Mouse (Mus musculus): Measurements from ENCODE around the gene Cers3.

The Cers3 gene

DNA sequence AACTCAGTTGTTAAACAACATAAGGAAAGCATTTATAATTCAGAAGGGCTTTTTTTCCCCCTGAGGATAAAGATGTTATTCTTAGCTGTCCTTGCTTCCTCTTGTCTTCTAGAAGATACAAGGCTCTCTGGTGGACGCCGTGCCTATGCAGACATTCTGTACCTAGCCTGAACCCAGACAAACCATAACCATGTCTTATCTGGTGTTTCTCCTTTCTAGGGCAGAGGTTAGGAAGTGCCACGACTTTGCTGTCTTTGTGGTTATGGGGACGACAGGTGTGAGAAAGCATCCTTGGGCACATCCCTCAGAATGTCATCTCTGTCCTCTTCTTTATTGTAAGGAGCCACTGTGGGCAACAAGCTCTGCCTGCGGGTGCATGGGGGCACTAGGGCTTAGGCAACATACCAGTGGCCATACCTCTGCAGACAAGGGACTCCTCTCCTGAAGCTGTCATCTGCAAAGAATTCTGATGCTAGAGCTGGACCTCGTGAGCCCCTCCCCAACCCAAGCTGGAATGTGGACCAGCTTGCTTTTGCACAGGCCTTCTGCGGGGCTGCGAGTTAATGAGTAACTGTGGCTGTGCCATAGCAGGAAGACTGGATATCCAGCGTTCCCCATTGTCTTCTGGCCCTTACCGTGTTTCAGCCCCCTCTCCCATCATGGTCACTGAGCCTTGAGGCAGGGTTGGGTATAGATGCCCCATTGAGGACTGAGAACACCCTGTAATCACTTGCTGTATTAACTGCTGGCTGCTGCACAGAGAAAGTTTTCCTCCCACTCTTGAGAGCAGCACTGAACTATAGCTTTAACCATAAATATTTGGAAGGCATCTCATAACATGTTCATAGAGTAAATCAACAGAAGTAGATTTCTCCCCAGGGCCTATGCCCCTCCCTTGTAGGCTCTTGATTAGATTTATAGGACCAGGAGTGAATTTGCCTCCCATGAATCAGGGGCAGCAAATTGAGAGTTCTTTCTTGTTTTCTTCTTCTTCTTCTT lies 36.9 kb downstream of the Cers3 start:
- in situ Hi-C loops (cut with MboI): no loop called here

GRCm38 (mm10) chr7:66786476-66786875 lies 43.2 kb downstream of the Cers3 start:
- in situ Hi-C loops (cut with MboI): no loop called here

GRCm38 (mm10) chr7:66787816-66788215 lies 44.5 kb downstream of the Cers3 start:
- in situ Hi-C loops (cut with MboI): no loop called here

DNA sequence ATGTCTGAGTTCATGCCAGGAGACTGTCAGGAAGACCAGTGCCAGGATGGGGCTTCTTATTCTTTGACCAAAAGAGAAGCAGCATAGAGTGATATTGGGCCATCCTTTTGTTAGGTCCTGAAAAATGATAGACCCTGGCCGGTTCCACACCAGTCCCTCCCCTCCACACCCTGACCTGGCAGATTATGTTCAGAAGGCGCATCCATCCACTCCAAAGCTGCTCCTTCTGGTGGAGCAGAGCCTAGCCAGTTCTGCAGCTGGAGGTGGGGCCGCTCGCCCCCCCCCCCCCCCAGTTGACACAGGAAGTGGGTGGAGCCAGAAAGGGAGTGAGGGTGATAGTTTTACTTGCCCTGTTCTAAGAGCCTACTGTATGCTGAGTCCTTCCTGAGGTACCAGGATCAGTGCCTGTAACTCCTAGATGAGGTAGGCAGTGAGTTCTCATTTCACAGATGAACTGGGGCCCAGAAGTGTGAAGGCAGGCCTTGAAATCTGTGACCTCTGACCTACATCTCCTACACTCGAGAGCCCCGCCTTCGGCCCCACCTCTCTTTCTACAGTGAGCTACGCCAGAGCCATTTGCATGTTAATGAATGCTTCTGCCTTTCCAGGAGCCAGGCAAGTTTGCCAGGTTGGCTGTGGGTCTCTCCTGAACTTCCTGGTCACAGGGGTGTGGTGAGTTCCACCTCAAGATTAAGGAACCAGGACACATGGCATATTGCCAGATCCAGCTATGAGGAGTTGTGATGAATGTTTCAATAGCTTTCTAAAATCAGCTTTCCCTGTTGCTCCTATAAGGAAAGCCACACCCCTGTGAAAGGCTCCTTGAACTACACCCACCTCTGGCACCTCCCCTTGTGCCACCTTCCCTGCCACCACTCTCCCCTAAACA lies 46.8 kb downstream of the Cers3 start:
- in situ Hi-C loops (cut with MboI): no loop called here

DNA sequence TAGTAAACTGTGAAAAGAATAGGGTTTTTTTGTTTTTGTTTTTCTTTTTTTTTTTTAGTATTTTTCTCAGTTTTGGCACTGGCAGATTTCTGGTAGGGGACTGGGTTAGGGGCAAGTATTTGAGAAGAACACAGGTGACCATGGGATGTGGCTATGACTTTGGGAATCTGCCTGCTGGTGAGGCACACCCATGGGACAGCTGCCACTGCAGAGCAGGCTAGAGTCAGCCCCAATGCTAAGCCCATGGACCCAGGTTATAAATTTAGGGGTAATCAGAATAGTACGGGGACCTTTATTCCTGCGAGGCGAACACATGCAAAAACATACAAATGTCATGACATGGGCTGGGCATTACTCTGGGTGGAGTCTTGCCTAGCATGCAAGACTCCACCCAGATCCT lies 47.7 kb downstream of the Cers3 start:
- in situ Hi-C loops (cut with MboI): no loop called here

GRCm38 (mm10) chr7:66796909-66797308 lies 53.6 kb downstream of the Cers3 start:
- in situ Hi-C loops (cut with MboI): no loop called here

DNA sequence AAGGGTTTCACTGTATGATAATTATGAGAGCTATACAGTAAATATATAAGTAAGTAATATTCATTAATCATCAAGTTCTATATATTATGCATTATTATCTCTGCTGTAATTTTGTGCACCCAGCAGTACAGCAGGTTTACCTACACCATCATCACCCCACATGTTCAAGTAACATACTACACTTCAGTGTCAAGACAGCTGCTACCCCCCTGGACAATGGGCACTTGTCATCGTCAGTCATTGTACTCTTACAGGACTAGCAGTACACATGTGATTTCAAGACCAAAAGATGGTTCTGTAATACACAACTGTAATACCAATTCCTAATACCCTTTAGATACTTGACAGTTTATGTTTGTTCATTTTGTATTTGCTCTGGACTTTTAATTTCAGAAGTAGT lies 54.0 kb downstream of the Cers3 start:
- in situ Hi-C loops (cut with MboI): no loop called here

DNA sequence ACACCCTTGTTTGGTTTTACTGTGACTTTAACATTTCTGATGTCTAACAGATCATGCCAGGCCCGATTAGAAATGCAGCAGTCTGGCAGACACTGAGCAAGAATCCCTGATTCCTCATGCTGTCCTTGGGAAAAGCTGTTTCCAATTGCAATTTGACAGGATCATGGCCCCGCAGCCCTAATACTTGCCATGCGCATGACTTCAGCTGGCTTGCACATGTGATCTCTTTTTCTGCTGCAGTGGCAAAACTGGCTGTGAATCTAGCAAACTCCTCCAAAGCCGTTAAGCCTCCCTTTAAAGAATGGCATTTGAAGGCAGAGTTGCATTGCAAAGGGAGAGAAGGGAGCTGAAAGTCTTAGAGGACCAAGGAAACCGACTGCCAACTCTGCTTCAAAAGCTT lies 55.5 kb downstream of the Cers3 start:
- in situ Hi-C loops (cut with MboI): no loop called here

DNA sequence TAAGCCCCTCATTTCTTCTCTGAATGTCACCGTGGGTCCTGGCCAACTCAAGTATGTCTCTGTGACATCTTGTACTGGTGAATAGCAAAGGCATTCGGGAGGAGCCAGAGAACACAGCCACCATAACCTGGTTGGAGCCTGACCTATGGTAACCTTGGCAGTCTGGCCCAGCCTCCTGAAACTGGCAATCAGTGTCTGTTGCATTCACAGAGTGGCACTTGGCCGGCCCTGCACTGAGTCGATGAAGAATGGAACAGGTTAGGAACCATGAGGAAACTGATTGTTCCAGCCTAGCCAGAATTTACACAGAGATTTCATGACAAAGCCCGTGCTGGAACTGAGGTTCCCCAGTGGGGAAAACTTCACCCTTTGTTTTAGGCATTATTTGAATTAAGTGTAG lies 57.5 kb downstream of the Cers3 start:
- in situ Hi-C loops (cut with MboI): no loop called here

GRCm38 (mm10) chr7:66801785-66802184 lies 58.5 kb downstream of the Cers3 start:
- in situ Hi-C loops (cut with MboI): no loop called here

GRCm38 (mm10) chr7:66803798-66804197 lies 60.5 kb downstream of the Cers3 start:
- in situ Hi-C loops (cut with MboI): no loop called here

DNA sequence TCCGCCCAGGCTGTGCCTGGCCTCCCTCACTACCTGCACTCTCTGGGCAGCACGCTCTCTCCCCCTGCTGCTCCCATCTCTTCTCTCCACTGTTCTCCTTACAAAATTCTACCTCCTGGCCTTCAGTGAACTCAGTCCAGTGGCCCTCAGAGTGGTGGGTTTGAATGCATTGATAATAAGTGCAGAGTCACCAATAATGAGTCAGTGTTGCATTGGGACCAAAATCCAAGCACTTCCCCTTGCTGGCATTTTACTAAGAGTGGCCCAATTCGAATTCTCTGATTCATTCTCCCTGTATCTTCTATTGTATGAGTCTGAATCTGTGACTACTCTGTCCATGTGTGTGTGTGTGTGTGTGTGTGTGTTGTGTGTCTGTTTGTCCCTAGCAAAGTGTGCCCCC lies 63.5 kb downstream of the Cers3 start:
- in situ Hi-C loops (cut with MboI): no loop called here

- in situ Hi-C loops (cut with MboI): no loop called here
These were observed 67.1 kb downstream of the Cers3 start for GRCm38 (mm10) chr7:66810436-66810835.

DNA sequence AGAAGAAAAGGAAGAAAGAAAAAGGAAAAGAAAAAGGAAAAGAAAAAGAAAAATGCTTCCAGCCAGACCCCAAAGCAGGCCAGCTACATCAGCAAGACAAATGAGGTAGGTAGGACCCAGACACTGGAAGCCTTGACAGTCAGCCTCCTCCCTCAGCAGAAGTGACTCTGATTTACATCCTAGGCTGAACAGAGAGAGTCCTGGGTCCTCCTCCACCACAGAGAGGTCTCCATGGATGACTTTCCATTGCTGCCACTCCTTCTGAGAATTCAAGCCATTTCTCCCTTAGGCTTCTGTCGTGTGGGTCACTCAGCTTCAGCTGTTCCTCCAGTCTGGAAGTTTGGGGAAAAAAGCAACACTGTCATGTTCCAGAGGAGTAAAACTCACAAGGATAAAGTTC lies 68.0 kb downstream of the Cers3 start:
- in situ Hi-C loops (cut with MboI): no loop called here

- in situ Hi-C loops (cut with MboI): no loop called here
These were observed 69.0 kb downstream of the Cers3 start for GRCm38 (mm10) chr7:66812289-66812688.

DNA sequence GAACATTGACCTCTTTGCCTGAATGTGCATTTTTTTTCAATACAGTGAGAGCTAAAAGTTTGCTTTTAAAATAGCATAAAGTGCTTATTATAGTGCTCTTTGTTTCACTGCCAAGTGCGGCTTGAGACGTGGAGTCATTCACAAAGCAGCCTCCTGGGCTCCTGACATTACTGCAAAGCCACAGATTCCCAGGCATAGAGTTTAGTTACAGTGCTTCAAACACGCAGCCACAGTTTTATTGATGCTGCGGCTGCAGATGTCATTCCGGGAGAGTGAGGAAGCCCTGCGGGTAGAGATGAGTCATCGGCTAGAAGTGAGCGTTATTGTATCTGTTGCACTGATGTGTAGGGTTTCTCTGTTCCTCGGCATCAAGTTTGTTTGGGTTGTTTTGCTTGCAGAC lies 69.4 kb downstream of the Cers3 start:
- in situ Hi-C loops (cut with MboI): no loop called here

- in situ Hi-C loops (cut with MboI): no loop called here
These were observed 69.9 kb downstream of the Cers3 start for GRCm38 (mm10) chr7:66813172-66813571.

DNA sequence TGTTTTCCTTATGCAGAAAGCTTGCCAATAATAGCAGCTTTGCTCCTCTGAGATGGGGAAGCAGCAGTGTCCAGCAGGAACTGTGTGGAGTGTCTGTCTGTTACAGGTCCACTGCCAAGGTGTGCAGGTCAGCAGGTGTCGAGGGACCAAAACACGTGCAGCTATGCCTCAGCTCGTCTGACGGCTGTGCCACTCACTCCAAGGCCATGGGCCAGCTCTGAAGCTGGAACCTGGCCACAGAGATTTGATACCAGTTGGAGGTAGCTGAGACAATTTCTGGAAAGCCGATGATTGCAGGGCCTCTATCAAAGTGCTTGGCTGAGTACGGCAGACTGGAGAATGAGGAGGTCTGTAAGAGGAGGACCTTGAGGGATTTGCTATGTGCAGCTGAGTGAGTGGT lies 72.2 kb downstream of the Cers3 start:
- in situ Hi-C loops (cut with MboI): no loop called here

DNA sequence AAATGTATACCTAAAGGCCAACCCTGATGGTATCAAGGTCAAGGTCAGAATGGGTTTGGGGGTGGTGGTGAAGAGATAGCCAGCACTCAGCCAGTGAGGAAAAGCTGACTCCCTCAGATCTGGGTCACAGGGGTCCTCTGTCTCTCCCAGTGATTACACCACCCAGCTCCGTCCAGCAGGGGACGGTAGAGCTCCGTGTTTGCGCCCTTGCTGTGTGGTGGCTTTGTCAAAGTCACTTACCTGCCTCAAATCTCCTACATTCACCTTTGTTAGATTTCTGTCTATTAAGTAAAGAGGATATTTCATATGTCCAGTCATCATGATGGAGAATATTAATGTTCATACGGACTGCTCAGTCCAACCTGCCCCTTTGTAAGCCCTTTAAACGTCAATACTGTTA lies 76.7 kb downstream of the Cers3 start:
- in situ Hi-C loops (cut with MboI): no loop called here

GRCm38 (mm10) chr7:66830803-66831202 lies 87.5 kb downstream of the Cers3 start:
- in situ Hi-C loops (cut with MboI): no loop called here

GRCm38 (mm10) chr7:66831295-66831694 lies 88.0 kb downstream of the Cers3 start:
- in situ Hi-C loops (cut with MboI): no loop called here

DNA sequence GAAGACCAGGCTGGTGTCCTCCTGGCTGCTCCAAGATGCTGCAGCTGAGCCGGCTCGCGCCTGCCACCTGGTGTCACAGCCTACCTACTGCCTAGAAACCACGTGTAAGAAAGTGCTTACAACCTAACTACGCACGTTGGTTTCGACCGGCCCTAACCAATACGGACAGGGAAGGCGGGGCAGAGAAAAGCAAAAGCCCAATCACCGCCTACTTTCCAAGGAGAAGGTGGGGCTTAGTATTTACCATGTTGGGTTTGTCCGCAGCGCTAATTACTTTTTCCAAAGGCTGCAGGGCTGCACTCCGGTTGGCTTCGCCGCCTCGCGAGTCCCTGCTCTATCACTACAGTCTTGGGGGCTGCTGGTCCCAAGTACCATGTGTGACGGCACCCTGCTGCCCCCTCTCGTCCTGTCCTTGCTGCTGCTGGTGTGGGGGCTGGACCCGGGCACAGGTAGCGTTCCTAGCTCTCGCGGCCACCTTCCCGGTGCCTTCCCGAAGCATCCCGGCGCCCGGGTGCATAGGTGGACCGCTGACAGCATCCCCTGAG lies 96.2 kb downstream of the Cers3 start, which contains the start of gene Adamts17:
Adamts17 (plus strand) TSS at position 273 of the 545 bp plus-strand sequence.
- in situ Hi-C loops (cut with MboI): no loop called here
